Mouse (Mus musculus): ENCODE measurements at regions not wholly inside any gene's neighbourhood (a gene's known extent, or its start where the extent isn't known, plus 50 kb on each side); places are given as distances from the start of the nearest gene placed in this dataset.

GRCm38 (mm10) chr1:183552617-183553016, 134.6 kb downstream of the Hhipl2 start:
- TF ChIP-seq CTCF (IDR thresholded peaks at IDR 0.05; ENCODE audit: extremely low read depth, insufficient read length, insufficient replicate concordance, low read depth, low read length) (no peak), POLR2A (IDR thresholded peaks at IDR 0.05; ENCODE audit: low read depth, low read length) (no peak)
